Mouse (Mus musculus) limb, embryonic 13.5 days (tissue): ENCODE results near the gene Foxd1. TPM values are rescaled to one million over a fixed set of nuclear protein-coding genes. Genes with fewer than 3 reads are reported as not detected.

Experiments used
- ATAC-seq: fragments of 200-750 bp; cut with Nextera tagmentation; 2 replicates; pipeline ENCODE4 v1.8.0; 2017; ENCODE audit warnings: low read depth, moderate number of reproducible peaks, moderate TSS enrichment; ENCODE audit not compliant: low FRiP score
- H3K27ac ChIP-seq: fragments of 300-500 bp; sonication (generic); 2 replicates; pipeline ENCODE4 v1.5.1; 2015; ENCODE audit warnings: inconsistent platforms, mild to moderate bottlenecking, moderate library complexity
- H3K27me3 ChIP-seq: fragments of 300-500 bp; sonication (generic); 2 replicates; pipeline ENCODE4 v1.6.1; 2015; ENCODE audit warnings: mild to moderate bottlenecking, inconsistent platforms
- H3K36me3 ChIP-seq: fragments of 300-500 bp; sonication (generic); 2 replicates; pipeline ENCODE4 v1.6.1; 2015; ENCODE audit warnings: inconsistent platforms, mild to moderate bottlenecking, moderate library complexity
- H3K4me1 ChIP-seq: fragments of 300-500 bp; sonication (generic); 2 replicates; pipeline ENCODE4 v1.6.1; 2015; ENCODE audit warnings: inconsistent platforms
- H3K4me2 ChIP-seq: fragments of 300-500 bp; sonication (generic); replicated peaks from 2 replicates; pipeline ENCODE4 v1.6.1; 2015; ENCODE audit warnings: inconsistent platforms, mild to moderate bottlenecking, moderate library complexity
- H3K4me3 ChIP-seq: fragments of 300-500 bp; sonication (generic); 2 replicates; pipeline ENCODE4 v1.5.1; 2015; ENCODE audit warnings: moderate library complexity, mild to moderate bottlenecking, inconsistent platforms
- H3K9ac ChIP-seq: fragments of 300-500 bp; sonication (generic); 2 replicates; pipeline ENCODE4 v1.6.1; 2015; ENCODE audit warnings: mild to moderate bottlenecking, inconsistent platforms
- H3K9me3 ChIP-seq: fragments of 300-500 bp; sonication (generic); 2 replicates; pipeline ENCODE4 v1.6.1; 2016; ENCODE audit warnings: inconsistent platforms
- WGBS: fragments of 180-500 bp; shearing (Covaris S2); methylation state at CpG from one replicate; pipeline ENCODE4 v1.1.7; 2015; 5-methylcytosine and 5-hydroxymethylcytosine counted together
- polyA plus RNA-seq: library from polyadenylated mRNA; unstranded; fragments of >200 nt; fragmentation: Nextera tagmentation; extraction: Ambion mirVana; gene quantifications from 2 replicates; pipeline ENCODE4 v1.2.1, GENCODE M21; 2015

Foxd1 gene
- polyA plus RNA-seq, result 0.19 TPM in 2 replicates

- ATAC-seq, result peak; percentile 91
- Histone ChIP-seq H3K4me3 (peak within 1 kb of the TSS; percentile 51), H3K9me3 (no peaks in the 10 kb centered on the region), H3K4me1 (peaks cover 18% of the 10 kb centered on the region), H3K9ac (peak within 1 kb of the TSS; percentile 54), H3K27me3 (peaks cover 86% of the 10 kb centered on the region), H3K4me2 (peak within 1 kb of the TSS; percentile 75), H3K36me3 (no peaks in the 10 kb centered on the region), H3K27ac (no peak within 1 kb of the TSS)
- under 1% methylated on average over 65 of the region's 76 CpGs for WGBS
Measured at GRCm38 (mm10) chr13:98354090-98354801, at the start of gene Foxd1. Gene Foxd1 (plus strand): TSS chr13:98354242.

- Histone ChIP-seq H3K36me3 (peaks cover 22% of the 10 kb centered on the region), H3K9me3 (no peaks in the 10 kb centered on the region), H3K4me3 (no peak overlapping the region), H3K4me2 (no peak overlapping the region), H3K4me1 (peaks cover 7% of the 10 kb centered on the region; the same call in 1 of the 2 replicates), H3K27me3 (no peaks in the 10 kb centered on the region), H3K9ac (no peak overlapping the region), H3K27ac (no peak overlapping the region)
- 88% methylated on average over 9 of the region's 9 CpGs for WGBS
- ATAC-seq, result no peak
Measured at GRCm38 (mm10) chr13:98305257-98305656, 48.8 kb upstream of the Foxd1 start.

- Histone ChIP-seq H3K27ac (no peak overlapping the region), H3K4me1 (peaks cover 7% of the 10 kb centered on the region; the same call in 1 of the 2 replicates), H3K9me3 (no peaks in the 10 kb centered on the region), H3K4me3 (no peak overlapping the region), H3K9ac (no peak overlapping the region), H3K36me3 (peaks cover 34% of the 10 kb centered on the region), H3K4me2 (no peak overlapping the region), H3K27me3 (no peaks in the 10 kb centered on the region)
- no peak for ATAC-seq
- WGBS, result 43% methylated on average over 5 of the region's 5 CpGs
Measured at GRCm38 (mm10) chr13:98306393-98306792, 47.6 kb upstream of the Foxd1 start.

- H3K4me3 ChIP-seq, result no peak overlapping the region
- no peak overlapping the region for H3K4me2 ChIP-seq
- WGBS, result 53% methylated on average over 14 of the region's 14 CpGs
- no peak overlapping the region for H3K9ac ChIP-seq
- H3K27ac ChIP-seq, result no peak overlapping the region; the same call in 1 of the 2 replicates
- ATAC-seq, result no peak
- H3K9me3 ChIP-seq, result no peaks in the 10 kb centered on the region
- peaks cover 39% of the 10 kb centered on the region for H3K36me3 ChIP-seq
- peaks cover 7% of the 10 kb centered on the region; the same call in 1 of the 2 replicates for H3K4me1 ChIP-seq
- H3K27me3 ChIP-seq, result no peaks in the 10 kb centered on the region
Measured at GRCm38 (mm10) chr13:98306852-98307475, 47.1 kb upstream of the Foxd1 start.

- no peak overlapping the region for H3K4me2 ChIP-seq
- 84% methylated on average over 5 of the region's 5 CpGs for WGBS
- H3K27ac ChIP-seq, result no peak overlapping the region
- ATAC-seq, result no peak
- no peaks in the 10 kb centered on the region for H3K9me3 ChIP-seq
- peaks cover 48% of the 10 kb centered on the region for H3K36me3 ChIP-seq
- H3K4me3 ChIP-seq, result no peak overlapping the region
- H3K27me3 ChIP-seq, result no peaks in the 10 kb centered on the region
- no peak overlapping the region for H3K9ac ChIP-seq
- peaks cover 13% of the 10 kb centered on the region; the same call in 1 of the 2 replicates for H3K4me1 ChIP-seq
Measured at GRCm38 (mm10) chr13:98308004-98308403, 46.0 kb upstream of the Foxd1 start.

GRCm38 (mm10) chr13:98308724-98309123 is 45.3 kb upstream of the Foxd1 start:
- Histone ChIP-seq H3K27me3 (no peaks in the 10 kb centered on the region), H3K9me3 (no peaks in the 10 kb centered on the region), H3K4me1 (peaks cover 13% of the 10 kb centered on the region; the same call in 1 of the 2 replicates), H3K4me3 (no peak overlapping the region), H3K9ac (no peak overlapping the region), H3K4me2 (no peak overlapping the region), H3K27ac (no peak overlapping the region), H3K36me3 (peaks cover 55% of the 10 kb centered on the region)
- no peak for ATAC-seq
- WGBS, result 46% methylated on average over 4 of the region's 4 CpGs

DNA sequence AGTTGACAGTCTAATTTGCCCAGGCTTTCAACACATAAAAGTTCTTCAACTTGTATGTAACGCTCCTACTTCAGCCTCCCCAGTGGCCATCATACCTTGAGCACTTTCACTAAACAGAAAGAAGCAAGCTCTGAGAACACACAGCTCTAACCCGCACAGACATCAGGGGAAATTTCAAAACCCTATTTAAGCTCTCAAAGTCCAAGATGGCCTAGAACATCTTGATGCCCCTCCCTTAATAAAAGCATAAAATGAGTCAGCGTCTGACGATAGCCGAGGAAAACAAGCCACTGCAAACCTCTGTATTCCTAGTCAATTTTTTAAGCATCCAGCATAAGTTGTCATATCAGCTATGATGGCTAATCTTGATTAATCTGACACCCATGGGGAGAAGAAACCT is 42.4 kb upstream of the Foxd1 start:
- H3K27me3 ChIP-seq, result no peaks in the 10 kb centered on the region
- H3K4me1 ChIP-seq, result peaks cover 24% of the 10 kb centered on the region
- H3K4me2 ChIP-seq, result no peak overlapping the region
- peaks cover 56% of the 10 kb centered on the region for H3K36me3 ChIP-seq
- WGBS, result 95% methylated on average over 5 of the region's 5 CpGs
- H3K9ac ChIP-seq, result no peak overlapping the region
- ATAC-seq, result no peak
- no peak overlapping the region for H3K27ac ChIP-seq
- no peaks in the 10 kb centered on the region for H3K9me3 ChIP-seq
- H3K4me3 ChIP-seq, result no peak overlapping the region

GRCm38 (mm10) chr13:98313631-98314030 is 40.4 kb upstream of the Foxd1 start:
- no peak overlapping the region for H3K27ac ChIP-seq
- no peak overlapping the region for H3K4me2 ChIP-seq
- no peaks in the 10 kb centered on the region for H3K9me3 ChIP-seq
- WGBS, result 78% methylated on average over 7 of the region's 7 CpGs
- H3K4me1 ChIP-seq, result peaks cover 20% of the 10 kb centered on the region
- H3K27me3 ChIP-seq, result no peaks in the 10 kb centered on the region
- no peak overlapping the region for H3K4me3 ChIP-seq
- no peak overlapping the region for H3K9ac ChIP-seq
- no peak for ATAC-seq
- H3K36me3 ChIP-seq, result peaks cover 48% of the 10 kb centered on the region

- peaks cover 35% of the 10 kb centered on the region for H3K36me3 ChIP-seq
- no peaks in the 10 kb centered on the region for H3K27me3 ChIP-seq
- H3K4me3 ChIP-seq, result peak overlapping the region; percentile 97
- WGBS, result 61% methylated on average over 4 of the region's 4 CpGs
- H3K9me3 ChIP-seq, result no peaks in the 10 kb centered on the region
- H3K4me1 ChIP-seq, result peaks cover 20% of the 10 kb centered on the region
- H3K27ac ChIP-seq, result no peak overlapping the region
- ATAC-seq, result no peak
- H3K4me2 ChIP-seq, result peak overlapping the region; percentile 81
- peak overlapping the region; percentile 1; the same call in 1 of the 2 replicates for H3K9ac ChIP-seq
Measured at GRCm38 (mm10) chr13:98315124-98315523, 38.9 kb upstream of the Foxd1 start.

DNA sequence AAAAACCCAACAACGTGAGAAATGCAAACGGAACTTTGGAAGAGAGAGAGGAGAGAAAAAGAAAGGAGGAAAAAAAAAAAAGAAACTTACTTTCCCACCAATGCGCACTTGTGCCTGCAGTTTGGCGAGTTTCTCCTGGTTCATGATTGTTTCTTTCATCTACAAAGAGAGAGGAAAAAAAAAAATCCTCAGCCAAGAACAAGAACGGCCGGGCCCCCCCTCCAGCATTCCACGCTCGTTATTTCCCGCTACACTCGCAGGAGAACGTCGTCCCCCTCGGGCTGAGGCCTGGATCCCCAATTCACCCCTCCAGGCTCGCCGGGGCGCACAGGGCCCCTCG is 37.9 kb upstream of the Foxd1 start:
- no peak for ATAC-seq
- Histone ChIP-seq H3K36me3 (peaks cover 26% of the 10 kb centered on the region), H3K4me3 (peak overlapping the region; percentile 97), H3K4me2 (peak overlapping the region; percentile 81), H3K9me3 (no peaks in the 10 kb centered on the region), H3K9ac (peak overlapping the region; percentile 99), H3K4me1 (peaks cover 20% of the 10 kb centered on the region), H3K27ac (peak overlapping the region; percentile 93), H3K27me3 (no peaks in the 10 kb centered on the region)
- WGBS, result under 1% methylated on average over 17 of the region's 17 CpGs

- Histone ChIP-seq H3K9me3 (no peaks in the 10 kb centered on the region), H3K4me1 (peaks cover 20% of the 10 kb centered on the region), H3K4me3 (peak within 1 kb of the TSS; percentile 97), H3K36me3 (peaks cover 20% of the 10 kb centered on the region), H3K4me2 (peak within 1 kb of the TSS; percentile 81), H3K27ac (peak within 1 kb of the TSS; percentile 93), H3K27me3 (no peaks in the 10 kb centered on the region), H3K9ac (peak within 1 kb of the TSS; percentile 99)
- peak; percentile 92 for ATAC-seq
- WGBS, result under 1% methylated on average over 76 of the region's 90 CpGs
Measured at GRCm38 (mm10) chr13:98316480-98317245, 37.4 kb upstream of the Foxd1 start, which contains the start of gene Btf3. Gene Btf3 (minus strand): TSS chr13:98317006.

GRCm38 (mm10) chr13:98317246-98317677 is 36.8 kb upstream of the Foxd1 start:
- 3% methylated on average over 16 of the region's 16 CpGs for WGBS
- no peaks in the 10 kb centered on the region for H3K9me3 ChIP-seq
- H3K4me2 ChIP-seq, result peak overlapping the region; percentile 76
- no peaks in the 10 kb centered on the region for H3K27me3 ChIP-seq
- peak overlapping the region; percentile 97 for H3K4me3 ChIP-seq
- H3K36me3 ChIP-seq, result peaks cover 14% of the 10 kb centered on the region
- H3K27ac ChIP-seq, result peak overlapping the region; percentile 93
- ATAC-seq, result no peak
- H3K9ac ChIP-seq, result peak overlapping the region; percentile 99
- H3K4me1 ChIP-seq, result peaks cover 19% of the 10 kb centered on the region
